ENCODE assay signal across 9 mouse cellular contexts in the genomic region with DNA sequence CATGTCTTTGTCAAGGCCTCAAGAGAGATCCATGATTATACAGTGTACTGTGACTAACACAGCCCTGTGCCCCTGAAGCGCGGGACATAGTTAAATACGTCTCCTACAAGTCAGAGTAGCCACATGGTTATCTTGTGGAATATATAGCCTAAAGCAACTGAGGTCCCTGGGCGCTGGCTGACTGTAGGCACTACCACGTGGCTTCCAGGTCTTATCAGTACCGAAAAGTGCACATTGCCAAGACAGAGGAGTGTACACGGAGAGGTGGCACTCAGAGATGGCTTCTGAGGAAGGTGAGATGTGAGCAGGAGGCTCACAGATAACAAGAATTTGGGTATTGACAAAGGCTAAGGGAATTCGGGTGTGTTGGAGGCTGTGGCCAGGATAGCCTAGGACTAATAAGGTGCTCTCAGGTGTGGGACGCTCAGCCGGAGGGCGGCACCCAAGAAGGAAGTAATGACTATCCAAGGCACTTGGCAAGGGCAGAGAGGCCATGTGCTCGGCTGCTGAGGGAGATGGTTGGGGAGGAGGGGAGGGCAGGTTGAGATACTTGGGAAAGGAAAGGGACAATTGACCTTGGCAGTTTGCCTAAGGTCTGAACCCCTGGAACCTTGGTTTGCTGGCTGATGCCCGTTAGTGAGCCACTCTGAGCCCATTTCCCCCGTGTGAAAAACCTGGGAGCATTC. TPM values are rescaled to one million over a fixed set of nuclear protein-coding genes. Genes with fewer than 3 reads are reported as not detected.
DNase-seq lines count a peak whose midpoint lies in the region; ATAC-seq lines count a peak whose summit lies in the region.
"Had no signal": no experiment of that assay in that cellular context is flagged by ENCODE, and none has a peak within 500 bp of the region (broad histone marks: within the 10 kb centered on the region; RNA-seq: fewer than 3 reads in every experiment).

No protein-coding gene starts in this region.

- WGBS in forebrain, embryonic 15.5 days = 61% methylated on average over 14 of the region's 14 CpGs

- H3K27me3 ChIP-seq in forebrain, embryonic 15.5 days = no peaks in the 10 kb centered on the region
- H3K27me3 ChIP-seq: limb, embryonic 15.5 days had no signal

- no peak overlapping the region for H3K4me3 ChIP-seq in forebrain, embryonic 15.5 days
- H3K4me3 ChIP-seq: limb, embryonic 15.5 days had no signal

- intact Hi-C loops in gastrocnemius, postnatal 14 days (cut with DNase I; ENCODE audit: low total_unique reads) = loop anchor here (10.0 kb wide), 1 partner anchor 189 kb away; no protein-coding TSS in a partner anchor

- peak overlapping the region; percentile 91 for H3K27ac ChIP-seq in forebrain, embryonic 15.5 days (replicated peaks)
- H3K27ac ChIP-seq: limb, embryonic 15.5 days had no signal

- peak; percentile 12 for DNase-seq in thymus, postnatal 4 days
- no peak for DNase-seq in thymus, adult 18-20 months
- no peak for DNase-seq in adrenal gland, adult 2 months
- DNase-seq in urinary bladder, postnatal 36 days (ENCODE audit: low spot score in 2 of 2) = no peak
- DNase-seq in gastrocnemius, postnatal 14 days = no peak
- DNase-seq: heart, postnatal 36 days had no signal

- no peak overlapping the region for H3K9ac ChIP-seq in forebrain, embryonic 15.5 days (replicated peaks)
- H3K9ac ChIP-seq: limb, embryonic 15.5 days had no signal

- H3K4me1 ChIP-seq in forebrain, embryonic 15.5 days = peaks cover 48% of the 10 kb centered on the region

- H3K4me2 ChIP-seq in forebrain, embryonic 15.5 days (replicated peaks) = no peak overlapping the region
- H3K4me2 ChIP-seq: limb, embryonic 15.5 days had no signal

- no peaks in the 10 kb centered on the region for H3K36me3 ChIP-seq in forebrain, embryonic 15.5 days
- H3K36me3 ChIP-seq: limb, embryonic 15.5 days had no signal

- ATAC-seq in forebrain, embryonic 15.5 days (replicated peaks) = no peak
- peak; percentile 36; the same call in 1 of the 2 replicates for ATAC-seq in megakaryocyte, adult 5-6 weeks (ENCODE audit: poor library complexity, severe bottlenecking)

- H3K9me3 ChIP-seq in forebrain, embryonic 15.5 days = no peaks in the 10 kb centered on the region
- H3K9me3 ChIP-seq: limb, embryonic 15.5 days had no signal

RNA-seq across cellular contexts. Expression of a gene that starts 17.6 kb away (rescaled TPM):
- 34.7 and 34.8 TPM in 2 replicates for polyA plus RNA-seq in forebrain, embryonic 15.5 days (2015; fragmentation: Nextera tagmentation; extraction: Ambion mirVana)
- total RNA-seq in megakaryocyte, adult 5-6 weeks (2015) = 108 and 122 TPM in 2 replicates
- 61.7 and 64.4 TPM in 2 replicates for total RNA-seq in megakaryocyte, adult 5-6 weeks (2017)
- 10 to 100 TPM; 67.0 to 77.8 TPM for total RNA-seq in adrenal gland, adult 2 months (2021)
- polyA plus RNA-seq in adrenal gland, adult 2 months (2012; rRNA removed) = 69.2 and 87.7 TPM in 2 replicates
- 10 to 100 TPM; 42.5 to 65.2 TPM for total RNA-seq in gastrocnemius, postnatal 14 days (2021)

RNA-seq across cellular contexts. Expression of a gene that starts 39.6 kb away (rescaled TPM):
- polyA plus RNA-seq in forebrain, embryonic 15.5 days (2015; fragmentation: Nextera tagmentation; extraction: Ambion mirVana) = 0.31 and 0.39 TPM in 2 replicates
- total RNA-seq in megakaryocyte, adult 5-6 weeks (2015) = not detected in 2 replicates
- total RNA-seq in megakaryocyte, adult 5-6 weeks (2017) = not detected in 2 replicates
- not detected for total RNA-seq in adrenal gland, adult 2 months (2021)
- polyA plus RNA-seq in adrenal gland, adult 2 months (2012; rRNA removed) = not detected in 2 replicates
- not detected for total RNA-seq in gastrocnemius, postnatal 14 days (2021)
- total RNA-seq: heart, postnatal 36 days had no signal
- polyA plus RNA-seq: limb, embryonic 15.5 days had no signal
